Comparison of ENCODE assay signal across 10 mouse cellular contexts in genomic region chr8:115414061-115414473, GRCm38 (mm10).
DNase-seq lines count a peak whose midpoint lies in the region; ATAC-seq and TF ChIP-seq lines count a peak whose summit lies in the region.
"Had no signal": no experiment of that assay in that cellular context is flagged by ENCODE, and none has a peak within 500 bp of the region (broad histone marks: within the 10 kb centered on the region; RNA-seq: fewer than 3 reads in every experiment).

No protein-coding gene starts in this region.

- peak; percentile 20 for DNase-seq in gastrocnemius, postnatal 10 days
- DNase-seq in gastrocnemius, adult 8-10 months (ENCODE audit: low spot score in 2 of 2), result no peak
- DNase-seq in CD4-positive helper T cell, adult 2 months (ENCODE audit: low read depth, low spot score), result peak; percentile 25
- peak; percentile 40 for DNase-seq in embryonic facial prominence, embryonic 11.5 days (ENCODE audit: low spot score)
- peak; percentile 30 for DNase-seq in hindbrain, postnatal 0 days (ENCODE audit: low spot score)
- peak; percentile 87 for DNase-seq in retina, postnatal 1 day
- no peak for DNase-seq in cerebellum, adult 9-11 months

- TF ChIP-seq CTCF in hindbrain, postnatal 0 days (IDR thresholded peaks at IDR 0.05; ENCODE audit: low read depth), result no peak

- H3K4me1 ChIP-seq in embryonic facial prominence, embryonic 11.5 days (ENCODE audit: control insufficient read depth, insufficient read depth, low read length), result no peaks in the 10 kb centered on the region
- H3K4me1 ChIP-seq in hindbrain, postnatal 0 days (ENCODE audit: insufficient read depth, low read length), result peaks cover 4% of the 10 kb centered on the region; the same call in 1 of the 2 replicates
- no peaks in the 10 kb centered on the region for H3K4me1 ChIP-seq in lung, embryonic 15.5 days

- H3K4me3 ChIP-seq in embryonic facial prominence, embryonic 11.5 days (ENCODE audit: low read depth, low read length), result no peak overlapping the region
- H3K4me3 ChIP-seq in hindbrain, postnatal 0 days (ENCODE audit: low read length), result no peak overlapping the region
- H3K4me3 ChIP-seq in lung, embryonic 15.5 days, result no peak overlapping the region
- H3K4me3 ChIP-seq: erythroblast, embryonic 14.5 days had no signal

- H3K27ac ChIP-seq in embryonic facial prominence, embryonic 11.5 days (replicated peaks; ENCODE audit: low read depth, low read length), result no peak overlapping the region
- no peak overlapping the region for H3K27ac ChIP-seq in hindbrain, postnatal 0 days
- no peak overlapping the region for H3K27ac ChIP-seq in lung, embryonic 15.5 days
- H3K27ac ChIP-seq: macrophage had no signal

- 11% methylated on average over 7 of the region's 7 CpGs for WGBS in embryonic facial prominence, embryonic 11.5 days
- 12% methylated on average over 7 of the region's 7 CpGs for WGBS in hindbrain, postnatal 0 days
- WGBS in lung, embryonic 15.5 days, result 29% methylated on average over 7 of the region's 7 CpGs

- no peak overlapping the region for H3K4me2 ChIP-seq in embryonic facial prominence, embryonic 11.5 days (ENCODE audit: low read depth, low read length)
- H3K4me2 ChIP-seq in hindbrain, postnatal 0 days (ENCODE audit: low read depth, low read length), result no peak overlapping the region
- H3K4me2 ChIP-seq in lung, embryonic 15.5 days, result no peak overlapping the region

- H3K27me3 ChIP-seq in embryonic facial prominence, embryonic 11.5 days (ENCODE audit: control insufficient read depth, insufficient read depth, low read length), result no peaks in the 10 kb centered on the region
- H3K27me3 ChIP-seq in hindbrain, postnatal 0 days (ENCODE audit: insufficient read depth, low read length), result no peaks in the 10 kb centered on the region
- H3K27me3 ChIP-seq in lung, embryonic 15.5 days, result 0 out of 2 replicates have a peak, but pooled peaks cover 3% of the 10 kb centered on the region

- H3K9ac ChIP-seq in embryonic facial prominence, embryonic 11.5 days (replicated peaks; ENCODE audit: low read length), result no peak overlapping the region
- no peak overlapping the region for H3K9ac ChIP-seq in hindbrain, postnatal 0 days (replicated peaks; ENCODE audit: low read length)
- no peak overlapping the region for H3K9ac ChIP-seq in lung, embryonic 15.5 days

- no peaks in the 10 kb centered on the region for H3K36me3 ChIP-seq in embryonic facial prominence, embryonic 11.5 days (replicated peaks; ENCODE audit: control insufficient read depth, insufficient read depth, low read depth, low read length)
- no peaks in the 10 kb centered on the region for H3K36me3 ChIP-seq in hindbrain, postnatal 0 days (ENCODE audit: insufficient read depth, low read length)
- no peaks in the 10 kb centered on the region for H3K36me3 ChIP-seq in lung, embryonic 15.5 days

- H3K9me3 ChIP-seq in embryonic facial prominence, embryonic 11.5 days (replicated peaks; ENCODE audit: control insufficient read depth, low read length), result no peaks in the 10 kb centered on the region
- no peaks in the 10 kb centered on the region for H3K9me3 ChIP-seq in hindbrain, postnatal 0 days (ENCODE audit: low read length)
- no peaks in the 10 kb centered on the region for H3K9me3 ChIP-seq in lung, embryonic 15.5 days

- 0 out of 2 replicates have a peak, but pooled peaks have one; percentile 34 for ATAC-seq in embryonic facial prominence, embryonic 11.5 days (replicated peaks; ENCODE audit: insufficient number of reproducible peaks, low FRiP score, low TSS enrichment, low read depth)
- ATAC-seq in hindbrain, postnatal 0 days, result peak; percentile 61; the same call in 1 of the 2 replicates
- ATAC-seq in lung, embryonic 15.5 days (ENCODE audit: borderline replicate concordance, extremely low read depth, low FRiP score, low TSS enrichment), result peak; percentile 42; the same call in 1 of the 2 replicates

Comparison
In these comparisons a context has a peak if more than half of its experiments do, and no peak if none do; other contexts are left out.
1. DNase-seq: peak in gastrocnemius, postnatal 10 days (single experiment), CD4-positive helper T cell, adult 2 months (single experiment), embryonic facial prominence, embryonic 11.5 days (single experiment), hindbrain, postnatal 0 days (single experiment) and retina, postnatal 1 day (single experiment); none in gastrocnemius, adult 8-10 months (0 of 2) and cerebellum, adult 9-11 months (single experiment).
2. Peak in every context shown above with its lines, with median percentiles within 50 percentile points of each other: ATAC-seq.